Mouse (Mus musculus): ENCODE measurements at regions not wholly inside any gene's neighbourhood (a gene's known extent, or its start where the extent isn't known, plus 50 kb on each side); places are given as distances from the start of the nearest gene placed in this dataset.

DNA sequence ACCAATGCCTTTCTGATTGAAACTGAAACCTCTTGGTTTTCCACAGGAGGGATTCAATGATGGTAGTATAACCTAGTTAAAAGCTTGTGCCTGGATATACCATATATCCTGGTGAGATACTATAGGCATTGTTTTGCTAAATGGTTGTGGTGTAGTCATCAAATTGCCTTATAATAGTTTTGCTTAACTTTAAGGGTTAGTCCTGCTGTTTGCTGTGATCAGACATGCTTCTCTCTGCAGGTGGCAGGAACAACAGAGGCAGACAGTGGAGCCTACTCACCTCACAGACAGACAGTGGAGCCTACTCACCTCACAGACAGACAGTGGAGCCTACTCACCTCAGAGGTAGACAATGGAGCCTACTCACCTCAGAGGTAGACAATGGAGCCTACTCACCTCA is 82.2 kb upstream of the Trpc6 start:
- TF ChIP-seq CTCF (IDR thresholded peaks at IDR 0.05; ENCODE audit: low read depth, low read length): no peak
- TF ChIP-seq EP300 (IDR thresholded peaks at IDR 0.05; ENCODE audit: insufficient read depth, low read depth, low read length): no peak
- no peak for TF ChIP-seq POLR2A (IDR thresholded peaks at IDR 0.05; ENCODE audit: insufficient read depth, low read length)
